In genomic region chr12:8868690-8869089, GRCm38 (mm10) we compare ENCODE assay signal across 14 mouse cellular contexts.
"Had no signal": no experiment of that assay in that cellular context is flagged by ENCODE, and none has a peak within 500 bp of the region (broad histone marks: within the 10 kb centered on the region; RNA-seq: fewer than 3 reads in every experiment).

No protein-coding gene starts in this region.

- ATAC-seq: liver, postnatal 0 days; midbrain, embryonic 16.5 days had no signal

- DNase-seq: layer of hippocampus, adult 9-11 months; layer of hippocampus, postnatal 36 days; liver, embryonic 13.5 days; liver, postnatal 0 days; lung, postnatal 36 days; right cerebral cortex, postnatal 14 days; thymus, adult 2 months; thymus, postnatal 25 days had no signal

- H3K9me3 ChIP-seq: limb, embryonic 15.5 days; liver, embryonic 13.5 days; lung, embryonic 15.5 days; megakaryocyte, embryonic 14.5 days; midbrain, embryonic 12.5 days; stomach, embryonic 15.5 days had no signal

- H3K9ac ChIP-seq: limb, embryonic 15.5 days; liver, embryonic 13.5 days; liver, postnatal 0 days; lung, embryonic 15.5 days; midbrain, embryonic 12.5 days; stomach, embryonic 15.5 days had no signal

- H3K27ac ChIP-seq: limb, embryonic 15.5 days; liver, embryonic 13.5 days; lung, embryonic 15.5 days; midbrain, embryonic 12.5 days; stomach, embryonic 15.5 days had no signal

- H3K4me3 ChIP-seq: limb, embryonic 15.5 days; liver, embryonic 13.5 days; lung, embryonic 15.5 days; megakaryocyte, embryonic 14.5 days; midbrain, embryonic 12.5 days; stomach, embryonic 15.5 days had no signal

- H3K27me3 ChIP-seq: limb, embryonic 15.5 days; lung, embryonic 15.5 days; midbrain, embryonic 12.5 days; stomach, embryonic 15.5 days had no signal

- H3K4me1 ChIP-seq: limb, embryonic 15.5 days; liver, embryonic 13.5 days; lung, embryonic 15.5 days; megakaryocyte, embryonic 14.5 days; midbrain, embryonic 12.5 days had no signal

- H3K4me2 ChIP-seq: limb, embryonic 15.5 days; liver, embryonic 13.5 days; lung, embryonic 15.5 days; midbrain, embryonic 12.5 days; stomach, embryonic 15.5 days had no signal

- H3K36me3 ChIP-seq: limb, embryonic 15.5 days; liver, embryonic 13.5 days; lung, embryonic 15.5 days; midbrain, embryonic 12.5 days; stomach, embryonic 15.5 days had no signal
